Mouse (Mus musculus) ovary, postnatal 36 days (tissue): Measurements from ENCODE around the gene P4htm.

ENCODE experiments used
- DNase-seq: peaks from one replicate; pipeline ENCODE4 v3.0.0; 2022; ENCODE audit warnings: low spot score, mixed read lengths

The P4htm gene

DNA sequence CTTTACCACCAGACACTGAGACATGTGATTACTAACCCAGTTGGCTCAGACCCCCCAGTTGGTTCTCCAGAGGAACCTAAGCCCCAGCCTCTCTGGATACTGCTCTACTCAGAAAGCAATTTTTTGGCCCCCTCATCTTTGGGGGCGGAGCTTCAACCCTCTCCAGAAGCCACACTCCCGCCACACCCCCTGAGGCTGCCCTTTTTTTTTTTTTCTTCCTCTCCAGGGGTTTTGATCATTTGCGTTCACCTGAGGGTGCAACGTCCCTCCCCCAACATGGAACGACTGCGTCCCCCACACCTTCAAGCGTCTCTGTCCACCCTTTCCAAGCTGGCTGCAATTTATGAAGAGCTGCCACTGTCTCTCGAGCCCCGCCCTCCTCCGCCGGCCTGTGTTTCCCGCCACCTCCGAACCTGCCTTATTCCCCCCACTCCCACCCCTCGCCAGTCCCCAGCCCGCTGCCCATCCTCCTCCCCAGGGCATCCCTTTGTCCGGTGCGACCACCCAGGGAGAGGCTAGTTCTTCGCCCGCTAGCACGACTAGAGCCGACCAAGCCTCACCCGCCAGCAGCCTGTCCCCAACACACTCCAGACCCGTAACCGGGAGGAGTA, 19.4 kb downstream of the P4htm start:
- DNase-seq = no peak

DNA sequence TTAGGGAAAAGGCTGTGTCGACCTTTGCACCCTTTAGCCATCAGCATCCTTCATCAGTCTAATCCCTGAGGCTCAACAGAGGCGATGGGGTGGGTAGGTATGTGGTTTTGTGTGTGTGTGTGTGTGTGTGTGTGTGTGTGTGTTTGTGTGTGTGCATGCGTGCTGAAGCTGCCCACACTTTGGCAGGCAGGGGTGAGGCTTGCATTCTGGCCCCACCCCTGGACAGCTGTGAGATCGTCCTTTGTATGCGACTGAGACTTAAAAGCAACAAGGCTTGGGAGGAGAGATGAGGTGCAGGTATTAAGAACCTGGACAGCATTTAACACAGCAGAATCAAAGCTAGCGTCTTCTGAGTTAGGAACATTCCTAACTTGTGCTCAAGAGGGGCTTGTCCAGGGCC, 20.4 kb downstream of the P4htm start:
- DNase-seq = no peak

DNA sequence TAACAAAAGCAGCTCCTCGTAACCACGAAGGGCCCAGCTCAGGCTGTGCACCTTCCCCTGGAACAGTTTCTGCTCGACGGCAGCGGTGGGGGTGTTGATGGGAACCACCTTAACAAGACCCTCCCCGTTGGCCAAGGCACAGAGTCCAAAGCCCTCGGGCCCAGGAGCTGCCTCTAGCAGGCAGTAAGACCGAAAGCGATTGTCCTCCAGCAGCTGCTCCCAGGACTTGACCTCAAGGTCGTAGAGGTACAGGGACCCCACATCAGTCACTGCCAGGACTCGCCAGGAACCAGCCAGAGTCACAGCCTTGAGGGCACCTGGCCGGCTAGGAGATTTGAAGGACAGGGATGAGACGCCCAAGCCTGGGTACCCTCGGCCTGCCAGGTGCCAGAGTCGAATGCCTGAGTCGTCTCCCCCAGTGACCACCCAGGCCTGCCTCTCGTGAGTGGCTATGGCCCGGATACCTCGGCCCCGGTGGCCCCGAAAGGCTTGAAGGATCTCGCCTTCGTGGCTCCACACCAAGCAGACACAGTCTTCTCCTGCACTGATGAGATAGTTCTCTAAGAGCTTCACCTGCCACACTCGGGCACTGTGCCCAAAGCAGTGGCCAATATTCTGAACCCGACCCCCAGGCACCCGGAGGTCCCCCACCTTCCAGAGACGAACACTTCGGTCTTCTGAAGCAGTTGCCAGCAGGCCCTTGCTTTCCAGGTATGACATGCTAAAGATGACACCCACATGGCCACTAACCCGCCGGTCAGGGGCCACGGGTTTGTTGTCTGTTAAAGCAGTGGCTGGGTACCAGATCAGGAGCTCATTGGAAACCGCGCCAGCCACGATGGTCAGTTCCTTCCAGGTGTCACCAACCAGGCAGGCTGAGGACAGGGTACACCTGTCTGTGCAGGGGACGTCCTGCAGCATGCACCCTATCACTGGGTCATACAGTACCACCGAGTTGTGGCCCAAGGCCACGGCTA, 21.9 kb downstream of the P4htm start:
- no peak for DNase-seq

DNA sequence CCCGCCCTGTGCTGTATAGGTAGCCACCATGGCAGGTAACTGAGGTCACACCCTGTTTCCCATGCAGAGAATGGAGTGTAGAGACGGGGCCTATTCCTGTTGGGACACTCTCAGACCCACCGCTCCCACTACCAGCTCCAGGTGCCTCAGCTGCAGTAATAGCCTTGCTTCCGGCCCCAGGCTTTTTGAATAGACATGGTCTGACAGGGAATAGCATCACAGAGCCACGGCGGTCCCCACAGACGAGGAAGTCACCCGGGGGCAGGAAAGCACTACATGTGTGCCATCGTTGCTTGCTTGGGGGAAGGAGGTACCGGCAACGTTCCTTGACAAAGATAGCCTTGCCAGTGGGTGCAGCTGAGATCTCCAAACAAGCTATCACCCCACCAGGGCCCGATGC, 22.5 kb downstream of the P4htm start:
- no peak for DNase-seq

DNA sequence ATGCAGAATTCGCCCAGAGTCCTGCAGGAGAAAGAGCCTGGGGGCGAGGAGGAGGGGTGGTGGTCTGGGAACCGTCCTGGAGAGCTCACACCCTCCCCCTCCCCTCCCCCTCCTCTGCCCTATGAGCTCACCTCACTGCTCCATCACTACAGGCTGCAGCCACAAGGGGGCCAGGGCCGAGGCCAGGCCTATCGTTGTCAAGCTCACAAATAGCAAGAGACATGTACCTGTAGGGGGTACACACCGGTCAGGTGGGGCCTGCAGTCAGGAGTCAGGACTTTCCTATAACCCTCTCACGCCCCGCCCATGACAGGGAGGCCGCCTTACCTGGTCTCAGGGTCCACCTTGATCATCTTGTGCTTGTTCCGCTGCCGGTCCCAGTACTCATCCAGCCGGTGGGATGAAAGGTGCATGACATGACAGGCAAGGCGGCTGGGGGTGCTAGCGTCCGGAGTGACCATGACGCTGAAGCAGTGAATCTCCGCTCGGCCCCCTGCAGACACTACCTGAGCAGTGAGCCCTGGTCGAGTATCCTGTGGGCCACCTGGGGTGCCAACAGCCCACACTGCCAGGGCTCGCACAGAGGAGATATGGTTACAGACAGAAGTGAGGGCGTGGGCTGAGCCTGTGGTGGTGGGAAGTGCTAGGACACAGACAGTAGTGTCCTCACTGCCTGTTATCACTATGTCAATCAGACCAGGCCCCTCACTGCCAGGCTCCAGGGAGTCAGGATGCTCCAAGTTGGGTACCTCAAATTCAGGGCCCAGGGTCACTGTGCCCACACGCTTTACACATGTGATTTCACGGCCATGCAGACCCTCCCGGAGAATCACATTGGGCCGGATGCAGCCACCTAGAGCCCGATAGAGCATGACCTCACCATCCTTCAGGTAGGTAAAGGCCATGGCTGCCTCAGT, 23.4 kb downstream of the P4htm start:
- DNase-seq = peak; percentile 61

DNA sequence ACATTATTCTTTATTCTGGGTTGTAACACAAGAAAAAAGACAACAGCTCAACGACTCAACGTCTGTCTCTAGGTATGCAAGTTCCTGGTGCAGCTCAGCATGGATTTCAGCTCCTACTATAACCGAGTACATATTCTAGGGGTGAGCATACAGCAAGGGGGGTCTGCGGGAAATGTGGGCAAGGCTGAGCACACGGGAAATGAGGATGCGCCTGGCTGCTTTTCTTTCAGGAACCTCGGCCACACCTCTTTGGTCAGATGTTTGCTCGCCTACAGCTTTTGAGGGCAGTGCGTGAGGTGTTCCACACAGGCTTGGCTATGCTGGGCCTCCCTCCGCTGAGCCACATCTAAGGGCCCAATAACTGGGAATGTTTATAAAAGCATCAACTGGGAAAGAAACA, 25.1 kb downstream of the P4htm start:
- DNase-seq = no peak

DNA sequence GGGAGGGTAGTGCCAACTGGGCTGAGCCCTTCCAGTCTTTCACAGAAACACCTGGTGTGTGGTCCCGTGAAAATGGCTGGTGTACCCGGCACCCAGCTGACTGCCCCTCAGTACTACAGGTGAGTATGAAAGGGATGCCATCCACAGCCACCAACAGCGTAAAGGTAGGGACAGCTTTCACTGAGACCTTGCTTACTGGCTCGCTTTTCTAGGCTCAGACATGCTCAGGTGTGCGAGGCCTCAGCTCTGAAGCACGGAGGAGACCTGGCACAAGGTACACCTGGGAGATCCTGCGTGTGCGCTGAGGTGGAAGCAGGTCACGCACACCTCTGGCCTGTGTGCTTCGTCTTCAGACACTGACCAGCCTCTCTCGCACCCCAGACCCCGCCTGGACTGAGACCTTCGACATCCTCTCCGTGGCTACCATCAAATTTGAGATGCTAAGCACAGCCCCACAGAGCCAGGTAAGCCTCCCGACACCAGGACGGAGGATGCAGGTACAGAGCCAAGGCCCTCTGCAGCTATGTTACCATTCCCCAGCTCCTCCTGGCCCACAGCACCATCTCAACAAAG, 26.0 kb downstream of the P4htm start:
- DNase-seq = no peak

DNA sequence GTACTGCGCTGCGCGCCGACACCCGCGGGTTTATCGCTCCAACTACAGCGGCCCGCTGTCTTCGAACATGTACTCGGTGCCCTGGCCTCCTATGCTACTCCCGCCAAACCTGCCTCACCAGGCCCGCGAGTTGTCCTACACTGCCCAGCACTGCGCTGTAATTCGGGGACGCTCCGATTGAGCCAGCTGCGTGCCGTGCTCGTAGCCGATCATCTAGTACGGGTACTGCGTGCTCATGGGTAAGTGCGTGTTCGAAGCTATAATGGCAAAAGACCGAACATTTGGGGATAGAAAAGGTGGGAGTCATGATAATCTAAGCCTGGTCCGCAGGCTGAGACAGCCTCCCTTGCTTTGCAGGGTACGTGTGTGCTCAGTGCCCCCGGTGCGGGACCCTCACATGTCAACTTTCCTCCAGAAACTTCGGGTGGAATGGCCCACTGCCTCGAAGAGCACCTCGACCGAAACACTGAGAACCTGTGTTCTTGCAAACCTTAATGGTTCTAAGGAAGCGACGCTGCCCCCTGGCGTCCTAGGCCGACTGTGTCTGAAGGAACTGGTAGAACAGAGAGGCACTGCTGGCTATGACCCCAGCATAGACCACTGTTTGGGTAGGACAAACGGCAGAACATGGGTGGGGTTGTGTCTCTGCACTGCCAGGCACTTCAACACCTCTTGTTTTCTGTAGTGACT, 27.1 kb downstream of the P4htm start:
- peak; percentile 80 for DNase-seq

DNA sequence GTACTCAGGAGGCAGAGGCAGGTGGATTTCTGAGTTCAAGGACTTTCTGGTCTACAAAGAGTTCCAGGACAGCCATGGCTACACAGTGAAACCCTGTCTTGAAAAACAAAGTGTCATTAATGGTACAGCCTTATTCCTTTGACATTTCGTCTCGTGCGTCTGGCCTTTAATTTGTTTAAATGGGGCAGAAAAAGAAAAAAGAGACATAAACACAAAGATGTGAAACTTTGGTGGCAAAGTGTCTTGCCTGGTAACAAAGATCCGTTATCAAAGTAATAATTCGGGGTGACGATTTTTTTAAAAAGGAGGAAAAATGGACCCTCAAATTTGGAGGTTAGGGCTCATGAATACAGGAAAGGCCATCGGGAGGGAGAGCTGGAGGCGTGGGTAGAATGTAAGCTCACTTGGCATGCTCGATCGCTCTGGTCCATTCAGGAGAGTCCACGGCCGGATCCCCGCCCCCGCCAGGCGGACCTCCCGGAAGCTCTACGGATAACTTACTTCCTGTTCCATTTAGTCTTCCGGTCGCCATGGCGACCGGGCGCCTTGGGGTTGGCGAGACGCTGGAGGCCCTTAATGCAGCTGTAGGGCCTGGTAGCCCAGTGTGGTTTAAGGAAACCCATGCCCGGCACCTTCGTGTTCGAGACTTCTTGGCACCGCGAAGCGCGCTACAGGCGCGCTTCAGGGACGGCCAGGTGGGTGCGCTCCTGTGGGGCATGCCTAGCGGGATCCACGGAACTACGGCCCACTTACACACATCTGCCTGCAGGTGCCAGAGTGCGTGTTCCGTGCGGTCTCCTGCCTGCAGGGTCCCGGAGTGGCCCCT, 27.9 kb downstream of the P4htm start, which contains the start of gene Dalrd3:
Gene Dalrd3, plus strand, starts transcription at position 506 of the 826 bp plus-strand sequence.
- peak; percentile 89 for DNase-seq

DNA sequence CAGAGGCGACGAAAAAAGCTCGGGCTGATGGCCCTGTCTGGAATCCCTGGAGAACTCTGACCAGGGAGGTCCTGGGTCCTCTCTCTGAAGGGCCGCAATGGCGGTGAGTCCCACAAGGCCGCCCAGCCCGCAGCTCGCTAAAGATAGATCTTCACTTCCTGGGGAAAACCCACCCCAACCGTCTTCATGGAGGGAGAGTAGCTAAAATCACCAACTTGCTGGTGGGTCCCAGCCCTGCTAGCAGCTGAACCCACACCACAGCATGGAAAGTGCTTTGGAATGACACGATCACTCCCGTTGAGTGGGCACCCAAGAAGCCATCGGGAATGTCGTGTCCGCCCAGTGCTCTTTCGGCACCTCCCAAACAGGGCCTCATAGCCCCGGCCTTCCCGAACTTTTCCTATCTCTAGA, 29.0 kb downstream of the P4htm start:
- no peak for DNase-seq

DNA sequence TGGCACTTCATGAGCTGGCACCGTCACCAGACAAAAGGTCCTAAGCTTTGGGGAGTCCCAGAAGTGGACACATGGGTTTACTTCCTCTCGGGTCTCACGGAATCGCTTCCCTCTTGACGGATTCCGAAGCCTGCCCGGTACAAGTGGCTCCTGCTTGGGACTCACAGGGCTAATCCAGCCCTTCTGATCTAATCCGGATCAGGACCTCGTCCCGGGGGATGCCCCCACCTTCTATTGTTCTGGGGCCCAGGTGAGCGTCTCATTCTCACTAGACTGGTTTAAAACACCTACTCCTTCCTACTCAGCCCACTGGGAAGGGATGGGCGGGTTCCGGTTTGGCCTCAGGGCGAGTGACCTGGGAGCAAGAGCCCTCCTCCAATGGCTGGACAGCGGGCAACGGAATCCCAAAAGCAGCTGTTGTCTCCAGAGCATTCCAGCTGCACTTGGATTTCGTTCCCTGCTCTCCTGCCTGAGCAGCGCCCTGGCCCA, 29.5 kb downstream of the P4htm start:
- DNase-seq = no peak

DNA sequence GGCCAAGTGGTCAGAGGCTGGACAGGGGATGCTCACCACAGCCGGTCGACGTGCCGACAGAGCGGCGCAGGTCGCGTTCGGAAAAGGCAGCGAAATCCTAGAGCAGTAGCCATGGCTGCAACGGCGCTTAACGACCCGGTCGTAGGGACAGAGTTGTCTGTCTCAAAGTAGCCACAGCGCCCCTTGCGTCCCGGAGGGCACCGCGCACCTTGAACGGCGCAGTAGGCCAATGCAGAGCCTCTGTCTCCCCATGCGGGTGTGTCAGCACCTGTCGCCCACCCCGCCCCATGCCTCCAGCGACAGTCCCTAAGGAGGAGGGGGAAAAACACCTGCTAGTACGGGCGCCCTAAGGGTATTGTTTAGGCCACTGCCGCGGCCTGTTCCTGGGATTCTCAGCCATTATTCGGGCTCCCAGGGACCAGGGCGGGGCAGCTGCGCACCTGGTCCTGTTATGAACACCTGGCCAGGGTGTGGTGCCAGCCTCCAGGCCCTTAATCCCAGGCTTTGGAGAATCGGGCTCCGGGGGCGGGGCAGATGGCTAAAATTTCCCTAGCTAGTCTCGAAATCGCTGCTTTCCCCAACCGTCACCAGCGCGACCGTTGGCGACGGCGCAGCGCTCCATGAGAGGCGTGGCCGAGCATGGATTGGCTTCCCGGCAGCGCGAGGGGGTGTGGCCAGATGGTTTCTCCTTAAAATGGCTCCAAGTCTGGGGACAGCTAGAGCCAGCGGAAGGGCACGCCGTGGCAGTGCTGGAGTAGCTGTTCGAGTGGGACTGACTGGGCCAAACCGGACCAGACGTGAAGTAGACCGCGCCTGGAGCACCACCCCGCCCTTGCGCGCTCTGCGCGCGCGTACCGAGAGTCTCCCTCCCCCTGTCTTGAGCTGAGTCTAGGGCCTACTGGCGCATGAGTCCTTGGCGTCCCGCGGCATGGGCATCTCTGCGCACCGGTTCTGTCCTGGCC, 30.4 kb downstream of the P4htm start, which contains the start of gene Ndufaf3:
Gene Ndufaf3, minus strand, starts transcription at position 620 of the 962 bp plus-strand sequence.
- peak; percentile 95 for DNase-seq

DNA sequence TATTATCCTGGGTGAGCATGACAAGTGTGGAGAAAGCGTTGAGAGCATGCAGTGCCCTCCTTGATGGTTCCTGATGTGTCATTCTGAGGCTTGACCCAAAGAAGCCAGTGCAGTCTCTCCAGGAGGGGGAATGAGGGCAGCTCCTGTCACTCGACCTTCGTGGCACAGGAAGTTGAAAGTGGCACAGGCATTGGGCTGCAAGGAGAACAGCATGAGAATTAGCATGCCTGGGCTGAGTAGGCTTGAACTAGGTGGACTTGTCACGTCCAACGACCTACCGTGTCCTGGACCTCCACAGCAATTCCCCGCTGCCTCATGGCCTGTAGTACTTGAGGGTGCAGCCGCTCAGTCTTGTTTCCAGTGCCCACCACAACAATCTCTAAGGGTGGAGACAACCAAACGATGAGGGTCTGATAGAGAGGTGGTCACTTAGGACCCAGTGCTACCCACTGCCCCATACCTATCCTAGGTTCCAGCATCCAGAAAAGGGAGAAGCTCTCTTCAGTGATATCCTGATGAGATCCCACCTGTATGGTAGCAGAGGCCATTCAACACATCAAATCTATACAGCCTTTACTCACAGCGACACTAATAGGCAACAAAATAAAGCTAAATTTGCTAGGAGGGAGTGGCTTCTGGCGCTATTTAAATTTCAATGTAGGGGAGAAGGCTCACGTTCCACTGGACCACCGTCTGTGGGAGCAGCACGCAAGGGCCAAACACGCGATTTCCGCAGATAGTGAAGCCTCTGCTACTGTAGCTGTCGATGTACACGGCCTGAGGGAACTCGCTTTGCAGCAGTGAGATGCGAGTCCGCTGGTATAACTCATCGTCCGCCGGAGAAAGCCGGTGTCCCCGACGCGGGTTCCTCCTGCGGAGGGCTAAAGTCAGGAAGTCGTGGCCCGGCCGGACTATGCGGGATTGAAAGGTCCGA, 31.3 kb downstream of the P4htm start:
- DNase-seq = no peak

DNA sequence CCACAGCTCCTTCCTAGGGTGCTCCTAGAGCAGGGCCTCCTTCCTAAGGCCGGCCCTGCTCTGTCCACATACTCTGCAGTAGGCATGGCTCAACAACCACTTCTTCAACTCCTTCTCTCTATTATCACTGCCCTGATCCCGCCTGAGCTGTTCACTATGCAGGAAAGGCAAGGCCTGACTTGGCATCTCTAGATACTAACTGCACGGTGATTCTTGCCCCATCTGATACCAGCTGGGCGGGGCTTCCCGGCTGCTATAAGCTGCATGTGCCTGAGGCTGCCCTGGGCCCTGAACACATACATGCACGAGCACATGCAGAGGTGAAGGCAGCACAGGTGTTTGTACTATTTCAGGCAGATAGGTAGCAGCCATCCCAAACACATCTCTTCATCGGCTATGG, 33.3 kb downstream of the P4htm start:
- DNase-seq = no peak

DNA sequence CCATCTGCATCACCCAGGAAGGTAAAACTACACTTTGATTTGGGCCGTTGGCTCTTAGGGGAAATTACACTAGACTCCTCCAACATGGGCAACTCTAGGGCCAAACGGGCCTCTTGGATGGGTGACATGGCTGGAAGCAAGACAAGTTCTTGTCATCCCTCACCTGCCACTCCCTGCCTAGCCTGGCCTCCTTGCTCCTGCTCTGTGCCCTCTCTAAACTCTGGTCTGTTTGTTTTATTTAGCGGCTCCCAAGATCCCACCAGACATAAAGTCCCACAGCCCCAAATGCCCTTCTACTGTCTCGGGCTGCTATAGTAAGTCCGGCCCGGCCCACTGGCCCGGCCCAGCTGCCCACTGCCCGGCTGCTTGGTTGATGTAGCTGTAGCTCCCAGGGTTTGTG, 33.8 kb downstream of the P4htm start:
- DNase-seq = no peak

DNA sequence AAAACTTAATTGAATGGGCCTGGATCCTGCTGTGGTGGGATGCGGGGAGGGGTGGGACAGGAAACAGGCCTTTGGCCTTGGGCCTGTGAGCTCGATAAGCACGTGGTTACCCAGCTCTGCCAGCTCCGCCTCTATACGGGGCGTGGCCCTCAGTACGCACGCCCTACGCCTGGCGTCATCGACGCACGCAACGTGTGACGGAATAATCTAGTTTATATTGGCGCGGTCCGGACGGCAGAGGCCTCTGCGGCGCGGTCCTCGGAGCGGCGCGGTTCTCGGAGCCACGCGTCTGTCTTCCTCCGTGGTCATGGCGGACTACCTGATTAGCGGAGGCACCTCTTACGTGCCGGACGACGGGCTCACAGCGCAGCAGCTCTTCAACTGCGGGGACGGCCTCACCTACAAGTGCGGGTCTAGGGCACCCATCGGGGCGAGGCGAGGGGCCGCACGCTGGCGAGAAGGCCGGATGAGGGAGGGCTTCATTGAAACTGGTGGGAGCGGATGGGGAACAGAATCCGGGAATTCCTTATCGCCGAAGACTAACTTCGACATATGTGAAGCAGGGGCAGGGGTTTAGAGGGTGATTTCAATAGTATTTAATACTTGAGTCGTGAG, 37.1 kb downstream of the P4htm start, which contains the start of gene Impdh2:
Gene Impdh2, plus strand, starts transcription at position 60 of the 615 bp plus-strand sequence.
- peak; percentile 94 for DNase-seq

DNA sequence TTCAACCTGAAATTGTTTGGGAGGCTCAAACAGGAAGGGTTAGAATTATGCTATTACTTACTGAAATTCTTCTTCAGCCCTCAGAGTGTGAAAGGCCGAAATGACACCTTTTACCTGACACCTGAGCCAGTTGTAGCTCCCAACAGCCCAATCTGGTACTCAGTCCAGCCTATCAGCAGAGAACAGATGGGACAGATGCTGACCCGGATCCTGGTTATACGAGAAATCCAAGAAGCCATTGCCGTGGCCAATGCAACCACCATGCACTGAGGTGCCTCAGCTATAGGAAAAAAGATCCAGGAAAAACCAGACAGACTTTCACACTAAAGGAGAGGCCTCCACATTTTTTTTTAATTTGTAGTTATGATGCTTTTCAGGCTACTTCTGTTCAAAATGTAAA, 38.3 kb downstream of the P4htm start:
- DNase-seq = no peak
